In the genomic region with DNA sequence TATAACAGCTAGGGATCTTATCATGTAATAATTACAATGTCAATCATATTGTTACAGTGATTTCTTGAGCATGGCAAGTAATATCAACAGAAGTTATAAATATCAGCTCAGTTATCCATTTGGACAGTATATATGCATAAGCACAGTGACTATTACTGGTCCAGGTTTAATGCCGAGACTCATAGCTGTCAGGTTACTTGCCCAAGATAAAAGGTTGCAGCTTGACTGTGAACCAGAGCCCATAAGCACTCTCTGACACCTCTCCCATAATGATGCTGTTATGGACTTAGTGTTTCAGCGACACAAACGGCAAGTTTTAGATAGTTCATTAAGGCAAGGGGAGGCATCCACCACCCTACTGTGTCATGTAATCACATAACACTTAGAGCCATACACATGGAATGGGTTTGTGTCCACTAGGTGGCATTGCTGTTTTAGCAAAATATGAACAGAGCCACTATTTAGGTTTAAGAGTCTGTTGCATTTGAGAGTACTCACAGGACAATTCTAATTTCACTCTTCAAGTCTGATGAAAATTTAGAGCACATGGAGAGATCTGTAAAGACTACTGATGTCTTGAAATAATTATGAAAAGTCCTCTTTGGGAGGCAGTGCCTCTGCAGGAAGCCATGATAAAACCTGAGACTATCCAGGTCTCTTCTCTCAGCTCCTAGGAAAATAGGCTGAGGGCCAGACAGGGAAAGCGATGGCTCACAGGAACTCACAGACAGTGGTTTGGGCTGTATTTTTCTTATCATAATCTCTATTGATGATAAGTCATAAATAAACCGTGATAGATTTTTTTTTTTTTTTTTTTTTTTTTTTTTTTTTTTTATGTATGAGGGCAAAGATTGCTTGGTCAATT, we compare ENCODE assay signal across 8 mouse cellular contexts.
A peak's percentile ranks its signal among the peaks of the same experiment; 100 is the strongest.
DNase-seq lines count a peak whose midpoint lies in the region; ATAC-seq and TF ChIP-seq lines count a peak whose summit lies in the region.

No protein-coding gene starts in this region.

- TF ChIP-seq POLR2A in limb, embryonic 14.5 days (IDR thresholded peaks at IDR 0.05; ENCODE audit: borderline replicate concordance, extremely low read depth, insufficient read depth, insufficient read length), result no peak

- peak; percentile 82 for ATAC-seq in hindbrain, embryonic 13.5 days (ENCODE audit: low FRiP score)
- peak; percentile 50; the same call in 1 of the 2 replicates for ATAC-seq in limb, embryonic 14.5 days (ENCODE audit: low FRiP score, low read depth)

- H3K4me2 ChIP-seq in hindbrain, embryonic 13.5 days, result no peak overlapping the region
- H3K4me2 ChIP-seq in limb, embryonic 14.5 days (replicated peaks; ENCODE audit: low read depth, low read length, severe bottlenecking), result no peak overlapping the region

- H3K9me3 ChIP-seq in hindbrain, embryonic 13.5 days, result no peaks in the 10 kb centered on the region
- no peaks in the 10 kb centered on the region for H3K9me3 ChIP-seq in limb, embryonic 14.5 days (ENCODE audit: control insufficient read depth, low read length)

- H3K27me3 ChIP-seq in hindbrain, embryonic 13.5 days, result no peaks in the 10 kb centered on the region
- H3K27me3 ChIP-seq in limb, embryonic 14.5 days (ENCODE audit: control insufficient read depth, insufficient read depth, low read length), result no peaks in the 10 kb centered on the region

- WGBS in hindbrain, embryonic 13.5 days, result 61% methylated on average over 5 of the region's 5 CpGs
- 43% methylated on average over 5 of the region's 5 CpGs for WGBS in limb, embryonic 14.5 days

- DNase-seq in cerebellum, adult 18-20 months, result peak; percentile 7 to 8
- DNase-seq in cerebellum, adult 11 months, result no peak
- peak; percentile 6 for DNase-seq in urinary bladder, postnatal 25 days (ENCODE audit: low spot score)
- DNase-seq in urinary bladder, postnatal 4 days (ENCODE audit: low spot score in 2 of 2), result no peak
- DNase-seq in limb, embryonic 14.5 days (ENCODE audit: low spot score), result peak; percentile 46
- DNase-seq in right cerebral cortex, postnatal 10 days (ENCODE audit: low spot score in 2 of 2), result peak; percentile 62 to 63
- DNase-seq in urinary bladder, adult 2 months (ENCODE audit: low spot score), result no peak

- H3K4me3 ChIP-seq in hindbrain, embryonic 13.5 days, result no peak overlapping the region
- H3K4me3 ChIP-seq in limb, embryonic 14.5 days (replicated peaks; ENCODE audit: low read length), result no peak overlapping the region

- no peak overlapping the region for H3K9ac ChIP-seq in hindbrain, embryonic 13.5 days
- no peak overlapping the region for H3K9ac ChIP-seq in limb, embryonic 14.5 days (ENCODE audit: low read depth, low read length, severe bottlenecking)

- H3K27ac ChIP-seq in hindbrain, embryonic 13.5 days, result no peak overlapping the region
- no peak overlapping the region for H3K27ac ChIP-seq in limb, embryonic 14.5 days (replicated peaks; ENCODE audit: low read depth, low read length)

- H3K4me1 ChIP-seq in hindbrain, embryonic 13.5 days (replicated peaks), result 0 out of 2 replicates have a peak, but pooled peaks cover 3% of the 10 kb centered on the region
- H3K4me1 ChIP-seq in limb, embryonic 14.5 days (ENCODE audit: control insufficient read depth, insufficient read depth, low read length), result no peaks in the 10 kb centered on the region

- peaks cover 5% of the 10 kb centered on the region; the same call in 1 of the 2 replicates for H3K36me3 ChIP-seq in hindbrain, embryonic 13.5 days
- no peaks in the 10 kb centered on the region for H3K36me3 ChIP-seq in limb, embryonic 14.5 days (ENCODE audit: control insufficient read depth, insufficient read depth, low read length)

Comparison
In these comparisons a context has a peak if more than half of its experiments do, and no peak if none do; other contexts are left out.
1. DNase-seq: peak in cerebellum, adult 18-20 months (2 of 2), urinary bladder, postnatal 25 days (single experiment), limb, embryonic 14.5 days (single experiment) and right cerebral cortex, postnatal 10 days (2 of 2); none in cerebellum, adult 11 months (single experiment), urinary bladder, postnatal 4 days (0 of 2) and urinary bladder, adult 2 months (single experiment).